Mouse (Mus musculus) CH12.LX (cell line): ENCODE measurements at regions not wholly inside any gene's neighbourhood (a gene's known extent, or its start where the extent isn't known, plus 50 kb on each side); places are given as distances from the start of the nearest gene placed in this dataset.

Source experiments
- DNase-seq: peaks from one replicate; pipeline ENCODE4 v3.0.0-alpha.2; 2013; ENCODE audit errors: extremely low read depth
- H3K27ac ChIP-seq: 2 replicates; pipeline ENCODE4 v1.5.1; 2012; ENCODE audit warnings: low read depth, mild to moderate bottlenecking, control low read depth, moderate library complexity; ENCODE audit not compliant: insufficient read depth
- H3K27me3 ChIP-seq: replicated peaks from 2 replicates; pipeline ENCODE3; 2012; ENCODE audit warnings: inconsistent platforms
- H3K36me3 ChIP-seq, 2 experiments: replicated peaks in 1 of 2; 2 replicates each; pipeline versions ENCODE3 to v1.6.1; 2012; ENCODE audit warnings: inconsistent platforms in 1 of 2, low read length in 1 of 2, mild to moderate bottlenecking in 1 of 2, mixed read lengths in 1 of 2, moderate library complexity in 1 of 2; ENCODE audit not compliant: control insufficient read depth in 1 of 2, insufficient read depth in 1 of 2
- H3K4me1 ChIP-seq, 2 experiments: 2 replicates each; pipeline ENCODE4 v1.6.1; 2012; ENCODE audit warnings: inconsistent platforms in 1 of 2, moderate library complexity in 1 of 2; ENCODE audit not compliant: insufficient read depth in 2 of 2, control insufficient read depth in 1 of 2
- H3K4me2 ChIP-seq: 2 replicates; pipeline ENCODE4 v1.6.1; 2012; ENCODE audit warnings: low read depth, mild to moderate bottlenecking, control low read depth; ENCODE audit not compliant: poor library complexity, insufficient read depth, severe bottlenecking
- H3K4me3 ChIP-seq, 3 experiments: fragments of 150-350 bp in 1 of 3; sonication (generic) in 1 of 3; replicated peaks in 1 of 3; 2 replicates each; pipeline versions ENCODE3 to v1.5.1; 2011 to 2012; ENCODE audit warnings: low read depth in 2 of 3, low read length in 2 of 3, mild to moderate bottlenecking in 2 of 3, moderate library complexity in 2 of 3, control low read depth in 1 of 3, improper control_type of control experiment in 1 of 3, inconsistent platforms in 1 of 3, mixed read lengths in 1 of 3; ENCODE audit not compliant: poor library complexity in 1 of 3
- H3K79me2 ChIP-seq: replicated peaks from 2 replicates; pipeline ENCODE4 v1.6.1; 2012; ENCODE audit warnings: mild to moderate bottlenecking, moderate library complexity; ENCODE audit not compliant: control insufficient read depth, poor library complexity, insufficient read depth, severe bottlenecking; ENCODE audit errors: extremely low read depth
- H3K9ac ChIP-seq: 2 replicates; pipeline ENCODE4 v1.6.1; 2012; ENCODE audit warnings: low read depth, mild to moderate bottlenecking, control low read depth, moderate library complexity; ENCODE audit not compliant: insufficient read depth
- H3K9me3 ChIP-seq: replicated peaks from 2 replicates; pipeline ENCODE3; 2012; ENCODE audit warnings: low read length, inconsistent platforms, mixed read lengths
- BHLHE40 ChIP-seq: IDR thresholded peaks from 2 replicates; pipeline ENCODE4 v1.6.1; 2011; ENCODE audit warnings: mild to moderate bottlenecking, low read depth, low read length, improper control_type of control experiment
- CHD2 ChIP-seq: IDR thresholded peaks from 2 replicates; pipeline ENCODE4 v1.6.1; 2011; ENCODE audit warnings: low read length, improper control_type of control experiment
- EP300 ChIP-seq: IDR thresholded peaks from 2 replicates; pipeline ENCODE4 v1.6.1; 2011; ENCODE audit warnings: low read length, improper control_type of control experiment
- ETS1 ChIP-seq: conservative IDR thresholded peaks from 2 replicates; pipeline ENCODE4 v1.6.1; 2012; ENCODE audit warnings: low read depth, mild to moderate bottlenecking, inconsistent platforms, low read length, improper control_type of control experiment, moderate library complexity
- KAT2A ChIP-seq: IDR thresholded peaks from 2 replicates; pipeline ENCODE4 v1.6.1; 2012; ENCODE audit warnings: low read length, improper control_type of control experiment, inconsistent platforms; ENCODE audit not compliant: insufficient replicate concordance
- MAFK ChIP-seq: IDR thresholded peaks from 2 replicates; pipeline ENCODE4 v1.6.1; 2011; ENCODE audit warnings: low read length, improper control_type of control experiment; ENCODE audit not compliant: insufficient replicate concordance
- MEF2A ChIP-seq: IDR thresholded peaks from 2 replicates; pipeline ENCODE4 v1.6.1; 2014; ENCODE audit warnings: low read depth, mild to moderate bottlenecking, inconsistent platforms, low read length, improper control_type of control experiment, borderline replicate concordance
- NRF1 ChIP-seq: IDR thresholded peaks from 2 replicates; pipeline ENCODE4 v1.6.1; 2014; ENCODE audit warnings: low read depth, mild to moderate bottlenecking, inconsistent platforms, low read length, improper control_type of control experiment, moderate library complexity
- RAD21 ChIP-seq: IDR thresholded peaks from 2 replicates; pipeline ENCODE4 v1.6.1; 2011; ENCODE audit warnings: low read depth, mild to moderate bottlenecking, low read length, improper control_type of control experiment, moderate library complexity
- RCOR1 ChIP-seq: conservative IDR thresholded peaks from 2 replicates; pipeline ENCODE4 v1.6.1; 2012; ENCODE audit warnings: low read depth, mild to moderate bottlenecking, inconsistent platforms, low read length, improper control_type of control experiment
- UBTF ChIP-seq: IDR thresholded peaks from 2 replicates; pipeline ENCODE4 v1.6.1; 2012; ENCODE audit warnings: low read depth, mild to moderate bottlenecking, inconsistent platforms, low read length, improper control_type of control experiment, moderate library complexity
- USF2 ChIP-seq: conservative IDR thresholded peaks from 2 replicates; pipeline ENCODE4 v1.6.1; 2011; ENCODE audit warnings: low read depth, low read length, improper control_type of control experiment
- ZC3H11A ChIP-seq: IDR thresholded peaks from 2 replicates; pipeline ENCODE4 v1.6.1; 2012; ENCODE audit warnings: low read depth, mild to moderate bottlenecking, inconsistent platforms, low read length, improper control_type of control experiment
- ZNF384 ChIP-seq: IDR thresholded peaks from 2 replicates; pipeline ENCODE4 v1.6.1; 2012; ENCODE audit warnings: low read depth, low read length, improper control_type of control experiment, inconsistent platforms
- dilution Hi-C: fragments of 300-500 bp; cut with MboI; formaldehyde crosslinking; loops from 2 replicates; pipeline ENCODE4 v1.14.3; 2020; ENCODE audit warnings: low sequenced_read_pairs; ENCODE audit not compliant: extremely low pct_unique_long_range_greater_than_20kb, extremely low pct_ligation_motif_present
- in situ Hi-C: fragments of 300-500 bp; cut with MboI; formaldehyde crosslinking; loops from 3 replicates; pipeline ENCODE4 v1.14.3; 2019; ENCODE audit warnings: low sequenced_read_pairs, low pct_ligation_motif_present, low pct_unique_long_range_greater_than_20kb, mixed read lengths

GRCm38 (mm10) chr1:177321655-177322306 lies 63.8 kb upstream of the Akt3 start:
- Histone ChIP-seq H3K4me3 (no peak overlapping the region), H3K9ac (no peak overlapping the region), H3K4me1 (peaks cover 5 to 9% of the 10 kb centered on the region in 2 experiments; a peak in 3 of 4 replicates), H3K9me3 (peaks cover 2% of the 10 kb centered on the region), H3K79me2 (no peaks in the 10 kb centered on the region), H3K27me3 (no peaks in the 10 kb centered on the region), H3K27ac (no peak overlapping the region), H3K36me3 (no peaks in the 10 kb centered on the region), H3K4me2 (no peak overlapping the region)
- DNase-seq = peak; percentile 53
- TF ChIP-seq RAD21 (no peak), MEF2A (no peak), CHD2 (no peak), ETS1 (no peak), KAT2A (no peak), BHLHE40 (peak; percentile 67), RCOR1 (no peak)
- dilution Hi-C loops = no loop called here
- in situ Hi-C loops = no loop called here

- in situ Hi-C loops (no loop called here), dilution Hi-C loops (no loop called here)
- H3K4me1 ChIP-seq = no peaks in the 10 kb centered on the region
- H3K9ac ChIP-seq = no peak overlapping the region
- no peak overlapping the region for H3K4me3 ChIP-seq
- no peaks in the 10 kb centered on the region for H3K27me3 ChIP-seq
- DNase-seq = no peak
- TF ChIP-seq MAFK (no peak), MEF2A (no peak), NRF1 (no peak), USF2 (no peak), ETS1 (no peak), ZNF384 (no peak), UBTF (no peak), EP300 (no peak), ZC3H11A (no peak)
- H3K9me3 ChIP-seq = no peaks in the 10 kb centered on the region
- no peaks in the 10 kb centered on the region for H3K79me2 ChIP-seq
- no peak overlapping the region for H3K4me2 ChIP-seq
- H3K36me3 ChIP-seq = no peaks in the 10 kb centered on the region
- no peak overlapping the region for H3K27ac ChIP-seq
Measured at GRCm38 (mm10) chr1:177308213-177308872, 50.3 kb upstream of the Akt3 start.
